Mouse (Mus musculus): Measurements from ENCODE around the gene Mdc1. TPM values are rescaled to one million over a fixed set of nuclear protein-coding genes. Genes with fewer than 3 reads are reported as not detected.
A peak's percentile ranks its signal among the peaks of the same experiment; 100 is the strongest.

The Mdc1 gene
- 5.7 TPM in 2 replicates for polyA plus RNA-seq (2012; rRNA removed)

DNA sequence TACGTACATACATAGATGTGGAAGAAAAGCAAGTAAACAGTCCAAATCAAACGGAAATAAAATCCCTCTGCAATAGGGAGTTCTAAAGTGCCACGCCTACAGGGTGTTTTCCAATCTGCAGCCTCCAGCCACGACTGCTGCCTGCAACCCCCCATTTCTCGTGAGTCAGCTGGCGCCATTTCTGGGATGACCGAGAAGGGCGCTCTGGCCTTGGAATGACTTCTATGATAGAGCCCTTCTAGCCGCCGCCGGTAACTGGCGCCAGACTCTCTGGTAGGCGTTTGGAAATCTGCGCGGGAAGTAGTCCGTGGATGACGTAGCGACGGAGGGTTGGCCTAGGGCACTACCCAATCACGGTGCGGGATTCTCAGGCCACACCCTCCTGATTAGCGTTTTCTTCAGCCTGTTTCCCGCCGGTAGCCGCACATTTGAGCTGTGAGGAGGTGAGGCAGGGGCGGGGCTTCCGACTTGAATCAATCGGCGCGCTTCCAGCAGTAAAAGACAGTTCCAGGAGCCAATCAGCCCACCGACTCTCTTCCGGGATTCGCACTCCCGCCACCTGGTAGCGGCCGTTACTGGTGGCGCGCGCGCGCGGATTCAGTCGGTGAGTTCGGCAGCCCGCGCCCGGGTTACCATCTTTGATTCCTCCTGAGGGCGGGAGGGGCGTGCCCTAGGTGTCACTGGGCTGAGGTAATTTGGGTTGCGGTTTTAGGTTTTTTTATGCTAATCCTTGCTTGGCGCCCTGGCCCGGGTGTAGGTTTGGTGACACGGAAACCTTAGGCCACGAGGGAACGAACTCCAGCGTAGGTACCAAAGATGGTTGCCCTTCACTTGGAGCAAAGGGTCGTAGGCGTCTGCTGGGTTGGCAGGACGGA is at the start of gene Mdc1:
Mdc1 (plus strand) TSS at position 440 of the 875 bp plus-strand sequence.
- H3K27me3 ChIP-seq (replicated peaks; ENCODE audit: control insufficient read depth, insufficient read depth, low read length) = no peaks in the 10 kb centered on the region
- TF ChIP-seq CTCF (conservative IDR thresholded peaks at IDR 0.05; ENCODE audit: insufficient read depth, insufficient read length, low read depth, low read length) (0 out of 2 replicates have a peak, but pooled peaks have one; percentile 16), POLR2A (IDR thresholded peaks at IDR 0.05; ENCODE audit: low read depth, low read length) (peak; percentile 69)
- peaks cover 11% of the 10 kb centered on the region for H3K4me1 ChIP-seq (ENCODE audit: control insufficient read depth, insufficient read depth, low read length)
- WGBS = under 1% methylated on average over 59 of the region's 59 CpGs
- peak within 1 kb of the TSS; percentile 61 for H3K4me3 ChIP-seq (ENCODE audit: insufficient read depth, low read depth, low read length)
- H3K27ac ChIP-seq (ENCODE audit: insufficient read depth, low read depth, low read length) = peak within 1 kb of the TSS; percentile 65; the same call in 1 of the 2 replicates
- peak; percentile 100 for DNase-seq
- no peaks in the 10 kb centered on the region for H3K36me3 ChIP-seq (ENCODE audit: control insufficient read depth, insufficient read depth, low read length)

DNA sequence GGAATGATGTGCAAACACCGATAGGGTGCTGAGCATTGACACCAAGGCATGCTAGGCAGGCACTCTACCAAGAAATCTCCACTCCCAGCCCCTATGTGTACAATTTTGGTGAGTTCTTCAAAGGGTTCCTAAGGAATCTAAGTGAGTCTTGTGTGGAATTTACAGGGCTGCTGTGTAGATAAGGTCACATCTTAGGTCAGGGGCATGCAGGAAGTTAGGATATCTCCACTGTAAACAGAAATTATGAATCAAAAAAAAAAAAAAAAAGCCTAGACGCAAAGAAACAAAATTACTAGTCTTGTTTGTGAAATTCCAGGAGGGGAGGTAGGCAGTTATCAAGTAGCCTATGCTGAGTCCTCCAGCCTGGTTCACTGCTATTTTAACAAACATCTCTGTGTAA is 48.5 kb upstream of the Mdc1 start:
- Histone ChIP-seq H3K4me3 (ENCODE audit: insufficient read depth, low read depth, low read length) (no peak overlapping the region), H3K36me3 (ENCODE audit: control insufficient read depth, insufficient read depth, low read length) (no peaks in the 10 kb centered on the region), H3K4me1 (ENCODE audit: control insufficient read depth, insufficient read depth, low read length) (no peaks in the 10 kb centered on the region), H3K27me3 (replicated peaks; ENCODE audit: control insufficient read depth, insufficient read depth, low read length) (no peaks in the 10 kb centered on the region), H3K27ac (ENCODE audit: insufficient read depth, low read depth, low read length) (no peak overlapping the region)
- TF ChIP-seq CTCF (conservative IDR thresholded peaks at IDR 0.05; ENCODE audit: insufficient read depth, insufficient read length, low read depth, low read length) (no peak), POLR2A (IDR thresholded peaks at IDR 0.05; ENCODE audit: low read depth, low read length) (no peak)
- WGBS = 78% methylated on average over 2 of the region's 2 CpGs
- no peak for DNase-seq

DNA sequence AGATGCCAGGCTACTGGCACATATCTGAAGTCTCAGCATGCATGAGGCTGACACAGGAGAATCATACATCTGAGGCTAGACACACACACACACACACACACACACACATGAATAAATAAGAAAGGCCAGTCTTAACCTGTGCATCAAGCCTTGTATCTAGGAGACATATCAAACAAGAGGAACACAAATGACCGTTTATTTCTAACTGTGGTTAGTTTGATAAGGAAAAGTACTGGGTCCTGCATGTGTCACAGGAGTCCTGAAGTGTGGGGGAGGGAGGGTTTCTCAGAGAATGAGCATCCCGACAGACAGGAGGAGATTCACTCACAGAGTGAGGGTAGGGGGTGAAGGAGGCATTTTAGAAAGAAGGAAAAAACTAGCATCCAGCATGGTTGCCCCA is 46.2 kb upstream of the Mdc1 start:
- WGBS = 44% methylated on average over 2 of the region's 2 CpGs
- no peak overlapping the region for H3K27ac ChIP-seq (ENCODE audit: insufficient read depth, low read depth, low read length)
- H3K36me3 ChIP-seq (ENCODE audit: control insufficient read depth, insufficient read depth, low read length) = no peaks in the 10 kb centered on the region
- DNase-seq = no peak
- no peak overlapping the region for H3K4me3 ChIP-seq (ENCODE audit: insufficient read depth, low read depth, low read length)
- no peaks in the 10 kb centered on the region for H3K4me1 ChIP-seq (ENCODE audit: control insufficient read depth, insufficient read depth, low read length)
- H3K27me3 ChIP-seq (replicated peaks; ENCODE audit: control insufficient read depth, insufficient read depth, low read length) = no peaks in the 10 kb centered on the region
- TF ChIP-seq POLR2A (IDR thresholded peaks at IDR 0.05; ENCODE audit: low read depth, low read length) (no peak), CTCF (conservative IDR thresholded peaks at IDR 0.05; ENCODE audit: insufficient read depth, insufficient read length, low read depth, low read length) (no peak)

DNA sequence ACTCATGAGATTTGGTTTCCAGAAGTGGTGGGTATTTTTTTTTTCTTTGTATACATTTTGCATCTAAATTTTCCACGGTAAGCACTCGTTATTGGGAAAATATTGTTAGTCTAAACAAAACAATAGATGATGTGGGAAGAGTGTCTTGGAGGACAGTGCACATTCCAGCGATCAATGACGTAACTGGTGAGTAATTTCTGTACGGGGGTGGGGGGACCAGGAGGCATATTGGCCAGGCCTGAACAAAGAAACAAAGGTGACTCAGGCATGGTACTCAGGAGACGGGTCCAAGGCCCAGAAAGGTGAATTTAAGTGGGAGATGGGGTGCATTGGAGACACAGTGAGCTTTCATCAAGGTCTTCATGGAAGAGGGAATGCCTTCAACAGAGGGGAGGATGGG is 45.7 kb upstream of the Mdc1 start:
- 80% methylated on average over 6 of the region's 6 CpGs for WGBS
- TF ChIP-seq CTCF (conservative IDR thresholded peaks at IDR 0.05; ENCODE audit: insufficient read depth, insufficient read length, low read depth, low read length) = no peak
- no peak for TF ChIP-seq POLR2A (IDR thresholded peaks at IDR 0.05; ENCODE audit: low read depth, low read length)
- Histone ChIP-seq H3K27me3 (replicated peaks; ENCODE audit: control insufficient read depth, insufficient read depth, low read length) (no peaks in the 10 kb centered on the region), H3K4me3 (ENCODE audit: insufficient read depth, low read depth, low read length) (no peak overlapping the region), H3K4me1 (ENCODE audit: control insufficient read depth, insufficient read depth, low read length) (no peaks in the 10 kb centered on the region), H3K36me3 (ENCODE audit: control insufficient read depth, insufficient read depth, low read length) (no peaks in the 10 kb centered on the region), H3K27ac (ENCODE audit: insufficient read depth, low read depth, low read length) (no peak overlapping the region)
- no peak for DNase-seq

DNA sequence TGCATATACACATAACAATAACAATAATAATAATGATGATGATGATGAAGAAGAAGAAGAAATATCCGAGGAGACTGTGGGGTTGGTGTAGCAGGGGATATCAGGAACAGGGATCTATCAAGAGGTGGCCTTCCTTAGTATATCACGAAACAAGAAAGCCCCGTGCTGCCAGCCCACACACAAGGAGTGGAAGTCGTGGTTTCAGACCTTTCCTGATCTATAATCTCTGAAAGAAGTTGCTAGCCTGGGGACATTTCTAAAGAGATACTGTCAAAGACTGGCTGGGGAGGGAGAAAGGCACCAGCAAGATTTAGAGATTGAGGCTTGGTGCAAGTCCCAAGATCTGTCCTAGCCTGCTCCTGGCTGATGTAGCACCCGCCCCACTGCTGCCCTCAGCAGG is 44.5 kb upstream of the Mdc1 start:
- Histone ChIP-seq H3K27ac (ENCODE audit: insufficient read depth, low read depth, low read length) (no peak overlapping the region), H3K4me3 (ENCODE audit: insufficient read depth, low read depth, low read length) (no peak overlapping the region), H3K27me3 (replicated peaks; ENCODE audit: control insufficient read depth, insufficient read depth, low read length) (no peaks in the 10 kb centered on the region), H3K36me3 (ENCODE audit: control insufficient read depth, insufficient read depth, low read length) (no peaks in the 10 kb centered on the region), H3K4me1 (ENCODE audit: control insufficient read depth, insufficient read depth, low read length) (no peaks in the 10 kb centered on the region)
- 73% methylated on average over 5 of the region's 5 CpGs for WGBS
- DNase-seq = no peak
- TF ChIP-seq CTCF (conservative IDR thresholded peaks at IDR 0.05; ENCODE audit: insufficient read depth, insufficient read length, low read depth, low read length) (no peak), POLR2A (IDR thresholded peaks at IDR 0.05; ENCODE audit: low read depth, low read length) (no peak)

DNA sequence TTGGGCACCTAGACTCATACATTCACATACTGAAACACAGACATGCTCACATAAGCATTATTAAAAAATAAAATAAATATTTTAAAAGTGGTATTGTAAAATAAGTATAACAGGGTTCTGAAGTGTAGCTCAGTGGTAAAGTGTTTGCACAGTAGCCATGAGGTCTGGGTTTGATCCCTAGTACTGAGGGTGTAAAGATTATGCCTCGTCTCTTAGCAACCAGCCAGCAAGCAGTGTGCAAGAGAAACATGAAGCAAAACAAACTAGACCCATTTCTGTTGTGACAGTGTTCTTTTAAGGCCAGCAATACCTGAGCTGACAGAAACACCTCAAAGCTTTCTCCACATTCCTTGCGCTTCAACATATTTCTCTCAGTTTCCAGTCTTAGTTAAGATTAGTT is 40.4 kb upstream of the Mdc1 start:
- Histone ChIP-seq H3K4me1 (ENCODE audit: control insufficient read depth, insufficient read depth, low read length) (peaks cover 11% of the 10 kb centered on the region), H3K27ac (ENCODE audit: insufficient read depth, low read depth, low read length) (no peak overlapping the region), H3K27me3 (replicated peaks; ENCODE audit: control insufficient read depth, insufficient read depth, low read length) (no peaks in the 10 kb centered on the region), H3K4me3 (ENCODE audit: insufficient read depth, low read depth, low read length) (no peak overlapping the region), H3K36me3 (ENCODE audit: control insufficient read depth, insufficient read depth, low read length) (no peaks in the 10 kb centered on the region)
- no peak for DNase-seq
- TF ChIP-seq CTCF (conservative IDR thresholded peaks at IDR 0.05; ENCODE audit: insufficient read depth, insufficient read length, low read depth, low read length) (no peak), POLR2A (IDR thresholded peaks at IDR 0.05; ENCODE audit: low read depth, low read length) (no peak)
- 90% methylated on average over 2 of the region's 2 CpGs for WGBS

DNA sequence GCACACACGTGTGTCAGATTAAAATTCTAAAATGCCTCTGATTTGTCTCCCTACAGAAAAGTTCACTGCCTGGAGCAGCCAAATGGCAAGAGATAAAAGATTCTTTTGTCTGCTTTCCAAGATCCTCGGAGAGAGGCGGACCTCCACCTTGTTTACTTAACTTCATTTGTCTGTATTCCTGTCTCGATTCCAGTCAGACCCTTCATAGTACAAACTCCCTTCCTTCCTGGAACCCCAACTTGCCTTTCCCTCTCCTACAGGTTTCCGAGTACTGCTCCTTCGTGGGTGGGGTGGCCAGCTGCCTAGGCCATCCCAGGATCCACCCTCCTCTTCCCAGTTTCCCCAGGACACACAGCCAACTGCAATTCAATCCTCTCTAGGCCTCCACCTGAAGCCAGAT is 38.3 kb upstream of the Mdc1 start:
- Histone ChIP-seq H3K27ac (ENCODE audit: insufficient read depth, low read depth, low read length) (no peak overlapping the region), H3K4me1 (ENCODE audit: control insufficient read depth, insufficient read depth, low read length) (peaks cover 11% of the 10 kb centered on the region), H3K36me3 (ENCODE audit: control insufficient read depth, insufficient read depth, low read length) (no peaks in the 10 kb centered on the region), H3K4me3 (ENCODE audit: insufficient read depth, low read depth, low read length) (no peak overlapping the region), H3K27me3 (replicated peaks; ENCODE audit: control insufficient read depth, insufficient read depth, low read length) (no peaks in the 10 kb centered on the region)
- DNase-seq = peak; percentile 67
- TF ChIP-seq CTCF (conservative IDR thresholded peaks at IDR 0.05; ENCODE audit: insufficient read depth, insufficient read length, low read depth, low read length) = no peak
- TF ChIP-seq POLR2A (IDR thresholded peaks at IDR 0.05; ENCODE audit: low read depth, low read length) = no peak
- WGBS = 67% methylated on average over 6 of the region's 6 CpGs
